Mouse (Mus musculus): Measurements from ENCODE around the gene Susd1. TPM values are rescaled to one million over a fixed set of nuclear protein-coding genes. Genes with fewer than 3 reads are reported as not detected.
"Not testable (repeated sequence)": the region's sequence is repeated elsewhere in the genome, so short reads cannot be mapped to it uniquely, and the experiment has no call there.

Gene Susd1
- polyA plus RNA-seq, 1 experiment: 22.4 TPM

DNA sequence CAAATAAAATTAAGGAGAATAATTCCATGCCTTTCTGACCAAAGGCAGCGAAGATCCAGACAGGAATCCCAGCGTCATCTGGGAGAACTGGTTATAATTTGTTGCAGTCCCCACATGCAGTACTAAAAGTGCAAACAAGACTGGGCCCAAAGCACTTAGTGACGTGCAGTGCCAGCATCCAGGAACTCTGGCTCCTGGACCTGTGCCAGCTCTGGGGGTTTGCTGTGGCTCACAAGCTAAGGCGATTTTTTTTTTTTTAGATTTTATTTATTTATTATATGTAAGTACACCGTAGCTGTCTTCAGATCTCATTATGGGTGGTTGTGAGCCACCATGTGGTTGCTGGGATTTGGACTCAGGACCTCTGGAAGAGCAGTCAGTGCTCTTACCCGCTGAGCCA lies 152.1 kb downstream of the Susd1 start:
- not testable (repeated sequence) for DNase-seq (ENCODE audit: low read depth)

DNA sequence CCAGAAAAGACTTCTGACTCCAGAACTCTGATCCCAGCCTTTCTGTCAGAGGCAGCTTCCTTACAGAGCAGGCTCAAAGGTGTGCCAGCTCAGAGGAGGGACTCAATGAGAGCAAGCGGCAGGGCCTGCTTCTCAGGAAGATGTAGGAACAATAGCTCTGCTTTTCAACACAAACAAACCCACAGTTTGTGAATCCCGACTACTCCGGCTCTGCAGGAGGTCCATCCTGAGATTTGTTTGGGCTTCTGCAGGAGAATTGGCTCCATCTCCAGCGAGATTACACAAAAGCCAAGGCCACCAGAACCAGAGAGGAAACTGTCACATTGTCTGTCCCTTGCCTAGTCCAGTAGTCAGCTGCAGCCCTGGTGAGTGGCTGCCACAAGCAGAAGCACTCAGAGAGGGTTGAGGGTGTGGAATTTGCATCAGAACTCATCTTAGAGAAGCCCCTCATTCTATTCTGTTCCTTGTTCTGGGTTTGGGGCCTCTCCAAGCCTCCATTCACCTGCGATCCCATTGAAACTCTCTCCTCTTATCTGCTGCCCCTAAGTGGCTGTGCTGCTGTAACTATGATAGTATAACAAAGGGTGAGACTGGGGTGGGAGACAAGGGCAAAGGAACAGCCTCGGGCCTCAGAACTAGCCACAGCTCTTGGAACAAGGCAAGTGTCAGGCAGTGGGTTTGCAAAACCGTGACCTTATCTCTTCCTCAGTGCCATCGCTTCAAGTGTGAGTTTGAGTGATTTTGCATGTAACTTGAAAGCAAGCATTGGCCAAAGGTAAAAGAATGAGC lies 155.5 kb downstream of the Susd1 start:
- no peak for DNase-seq (ENCODE audit: low read depth)

DNA sequence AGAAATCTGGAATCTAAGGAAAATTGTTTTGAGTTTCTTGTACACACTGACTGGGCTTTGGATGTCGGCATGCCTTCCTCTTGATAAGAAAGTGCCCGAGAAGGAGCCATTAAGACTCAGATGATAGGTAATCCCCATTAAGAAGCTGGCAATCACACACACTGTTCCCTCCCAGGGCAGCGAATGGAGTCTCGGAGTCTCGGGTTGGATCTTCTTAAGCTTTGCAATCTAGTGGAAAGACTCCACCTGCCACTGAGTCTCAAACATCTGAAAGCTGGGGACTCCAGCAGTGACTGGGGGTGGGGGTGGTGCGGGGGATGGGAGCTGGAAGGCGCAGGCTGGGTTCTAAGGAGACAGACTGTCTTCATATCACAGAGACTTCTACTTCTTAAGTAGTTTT lies 156.3 kb downstream of the Susd1 start:
- no peak for DNase-seq (ENCODE audit: low read depth)

DNA sequence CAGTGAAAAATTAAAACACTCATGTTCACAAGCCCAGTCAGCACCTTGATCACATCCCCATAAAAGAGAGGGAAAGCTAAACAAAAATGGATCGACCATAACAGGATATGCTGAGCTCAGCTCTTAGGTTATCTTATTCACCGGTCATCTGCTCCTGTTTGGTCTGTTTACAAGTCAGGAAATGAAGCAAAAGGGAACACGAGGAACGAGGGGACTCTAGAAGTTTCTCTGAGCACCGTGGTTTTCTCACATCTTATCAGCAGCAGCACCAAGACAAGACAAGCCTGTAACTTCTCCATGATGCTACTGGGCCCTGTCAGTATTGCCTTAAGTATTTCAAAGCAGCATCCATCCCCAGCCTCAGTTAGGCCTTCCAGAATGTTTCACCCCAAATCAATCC lies 157.6 kb downstream of the Susd1 start:
- no peak for DNase-seq (ENCODE audit: low read depth)

DNA sequence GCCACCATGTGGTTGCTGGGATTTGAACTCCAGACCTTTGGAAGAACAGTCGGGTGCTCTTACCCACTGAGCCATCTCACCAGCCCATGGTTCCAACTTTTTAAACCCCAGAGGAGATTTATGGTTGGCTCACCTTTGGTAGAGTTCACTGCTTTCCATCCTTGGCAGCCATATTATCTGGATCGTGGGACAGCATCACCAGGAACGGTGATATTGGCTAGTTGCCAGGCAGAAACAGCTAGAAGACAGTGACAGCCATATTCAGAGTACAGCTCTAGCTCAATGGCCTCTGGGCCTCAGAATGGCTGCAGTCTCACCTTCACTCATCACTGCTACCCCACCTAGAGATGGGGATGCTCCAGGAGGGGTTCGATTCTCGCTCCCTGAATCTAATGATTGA lies 159.3 kb downstream of the Susd1 start:
- no peak for DNase-seq (ENCODE audit: low read depth)

DNA sequence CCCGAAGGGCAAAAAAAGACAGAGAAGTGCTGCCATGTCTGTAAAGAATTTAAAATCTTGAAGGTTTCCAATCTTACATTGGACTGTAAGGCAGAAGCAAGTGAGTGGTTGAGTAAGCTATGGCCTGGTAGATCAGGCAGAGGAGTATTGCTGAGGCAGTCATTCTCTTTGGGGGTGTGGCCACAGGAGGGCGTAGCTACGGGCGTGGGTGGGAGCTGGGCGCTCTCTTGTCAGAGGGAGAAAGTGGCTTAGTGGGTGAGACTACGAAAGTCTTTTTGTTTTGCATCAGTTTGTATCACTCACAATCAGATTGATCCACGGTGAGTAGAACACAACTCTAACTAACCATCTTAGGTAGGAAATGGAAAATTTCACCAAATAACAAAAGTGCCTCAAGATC lies 160.0 kb downstream of the Susd1 start:
- no peak for DNase-seq (ENCODE audit: low read depth)

DNA sequence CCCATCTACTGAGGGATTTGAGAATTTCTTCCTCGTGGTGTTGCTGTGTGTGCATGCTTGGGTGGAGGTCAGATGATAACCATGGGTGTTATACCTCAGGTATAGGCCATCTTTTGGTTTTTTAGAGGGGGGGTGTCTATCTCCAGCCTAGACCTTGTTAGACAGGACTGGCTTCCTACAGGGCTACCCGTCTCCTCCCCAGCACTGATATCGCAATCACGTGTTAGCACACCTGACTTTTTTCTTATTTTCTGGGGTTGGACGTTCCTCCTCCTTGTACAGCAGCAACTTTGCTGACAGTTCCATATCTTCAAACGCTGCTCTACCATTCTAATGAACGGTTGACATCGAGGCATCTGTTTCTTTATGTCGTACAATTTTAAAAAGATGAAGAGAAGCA lies 160.5 kb downstream of the Susd1 start:
- DNase-seq (ENCODE audit: low read depth): no peak

DNA sequence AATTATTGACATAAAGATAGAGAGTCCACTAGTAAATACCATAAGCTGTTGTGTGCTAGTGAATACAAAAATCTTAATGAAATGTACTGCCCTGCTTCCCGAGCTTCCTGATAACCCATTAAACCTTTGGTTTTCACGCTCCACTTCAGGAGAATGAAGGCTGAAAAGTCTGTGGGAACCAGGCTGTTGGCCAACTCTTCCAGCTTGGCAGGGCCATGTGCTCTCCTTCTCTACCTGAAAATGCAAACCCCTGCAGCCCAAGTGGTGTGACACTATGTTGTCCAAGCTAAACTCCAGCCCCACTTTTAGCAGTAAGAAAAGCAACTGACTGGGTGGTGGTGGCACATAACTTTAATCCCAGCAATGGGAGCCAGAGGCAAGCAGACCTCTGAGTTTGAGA lies 162.5 kb downstream of the Susd1 start:
- DNase-seq (ENCODE audit: low read depth): no peak

DNA sequence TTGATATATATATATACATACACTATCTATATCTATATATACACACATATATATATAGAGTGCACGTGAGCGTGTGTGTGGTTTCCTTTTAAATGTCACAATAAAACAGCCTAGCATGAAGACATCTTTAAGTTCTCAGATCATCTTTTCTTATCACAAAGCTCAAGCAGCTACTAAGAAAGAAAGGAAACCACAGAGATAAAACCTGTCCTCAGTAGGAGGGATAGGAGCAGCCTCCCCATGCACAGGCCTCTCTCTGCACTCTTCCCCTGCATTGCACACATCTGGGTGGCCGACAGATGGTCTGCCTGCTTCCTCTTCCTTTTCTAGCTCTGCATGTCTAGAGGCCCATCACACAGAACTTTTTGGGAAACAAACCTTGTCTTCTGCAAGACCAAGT lies 162.9 kb downstream of the Susd1 start:
- no peak for DNase-seq (ENCODE audit: low read depth)

DNA sequence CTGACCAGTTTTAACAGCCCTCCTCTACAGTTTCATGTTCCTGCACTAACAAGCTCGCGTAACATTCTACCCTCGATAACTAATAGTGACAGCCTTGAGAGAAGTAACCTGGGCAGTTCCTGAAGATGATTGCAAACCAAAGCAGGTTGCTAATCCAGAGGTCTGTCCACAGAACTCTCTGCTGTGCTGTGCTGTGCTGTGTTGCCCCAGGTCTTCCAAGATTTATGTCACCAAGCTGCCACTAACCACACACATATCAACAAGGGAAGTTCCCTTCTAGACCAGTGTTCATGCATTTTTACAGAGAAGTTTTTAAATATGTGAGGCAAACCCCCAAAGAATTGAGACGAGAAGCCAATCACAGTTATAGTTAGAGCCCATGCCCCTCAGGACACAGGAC lies 164.3 kb downstream of the Susd1 start:
- no peak for DNase-seq (ENCODE audit: low read depth)

DNA sequence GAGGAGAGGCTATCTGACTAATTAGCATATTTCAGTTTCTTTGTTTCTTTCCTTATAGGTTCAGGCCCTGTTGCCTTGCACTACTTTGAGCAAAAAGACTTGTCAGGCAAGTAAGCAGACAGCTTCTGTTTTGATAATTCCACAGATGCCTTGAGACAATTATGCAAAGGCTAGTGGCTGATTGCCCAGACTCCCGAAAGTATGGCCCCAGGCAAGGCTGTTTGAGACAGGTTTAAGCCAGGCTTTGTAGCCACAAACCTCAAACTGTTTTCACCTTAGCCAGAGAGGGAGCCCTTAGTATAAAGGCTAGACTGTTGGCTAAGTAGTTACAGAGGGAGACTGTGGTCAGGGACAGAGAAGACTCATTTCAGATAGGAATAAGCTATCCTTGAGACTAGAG lies 165.1 kb downstream of the Susd1 start:
- peak; percentile 45 for DNase-seq (ENCODE audit: low read depth)

DNA sequence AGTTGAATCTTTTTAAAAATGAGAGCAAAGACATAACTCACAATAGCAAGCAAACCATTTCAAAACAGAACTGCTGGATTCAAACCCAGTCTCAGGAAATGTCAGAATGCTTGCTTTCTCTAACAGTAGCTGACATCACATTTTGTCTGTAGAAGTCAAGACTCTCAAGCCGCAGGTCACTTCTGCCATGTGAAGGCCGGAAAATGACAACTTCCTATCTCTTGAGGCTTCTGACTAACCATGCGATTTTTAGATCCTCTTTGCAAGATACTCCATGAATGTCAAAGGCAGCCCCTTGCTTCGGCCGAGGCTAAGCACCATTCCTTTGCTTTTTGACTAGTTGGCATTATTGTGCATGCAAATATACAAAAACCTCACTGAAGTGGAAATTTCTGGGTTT lies 172.8 kb downstream of the Susd1 start:
- no peak for DNase-seq (ENCODE audit: low read depth)

DNA sequence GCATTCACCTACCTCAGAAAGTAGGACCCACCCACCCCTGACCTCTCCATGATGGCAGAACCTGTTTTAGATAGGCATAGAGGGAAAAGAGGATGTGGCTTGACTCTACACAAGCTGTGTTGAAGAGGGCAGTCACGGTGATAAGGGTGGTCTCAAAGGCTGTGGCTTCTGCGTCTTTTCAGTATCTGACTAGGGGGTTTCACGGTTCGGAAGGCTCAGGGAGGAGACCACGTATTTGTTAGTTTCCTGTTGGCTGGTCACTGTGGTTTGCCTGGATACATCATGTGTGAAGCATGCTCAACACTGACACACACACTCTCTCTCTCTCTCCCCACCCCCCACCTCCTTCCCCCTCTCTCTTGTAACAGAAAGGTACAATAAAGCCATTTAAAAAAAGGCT lies 173.3 kb downstream of the Susd1 start:
- no peak for DNase-seq (ENCODE audit: low read depth)

Other genes with a start within 250 kb of the Susd1 start
- gene Ugcg, start 249.4 kb downstream of the Susd1 start, polyA plus RNA-seq (2012; rRNA removed): 10.9 and 13.5 TPM in 2 replicates
- gene Ptbp3, start 110.7 kb upstream of the Susd1 start, polyA plus RNA-seq (2012; rRNA removed): 66.1 and 69.6 TPM in 2 replicates
- 30.5 and 45.7 TPM in 2 replicates for gene Hsdl2, start 142.9 kb upstream of the Susd1 start, polyA plus RNA-seq (2012; rRNA removed)
- 8.4 and 10.8 TPM in 2 replicates for gene E130308A19Rik, start 187.6 kb upstream of the Susd1 start, polyA plus RNA-seq (2012; rRNA removed)

Measured in gonadal fat pad, adult 2 months (tissue).